Mouse (Mus musculus) stomach, postnatal 0 days (tissue): ENCODE results near the gene Ankrd13a.

Source experiments
- CTCF ChIP-seq: IDR thresholded peaks from 2 replicates; pipeline ENCODE4 v1.5.1; 2016; ENCODE audit warnings: antibody characterized with exemption, low read depth, mild to moderate bottlenecking, moderate library complexity
- EP300 ChIP-seq: optimal IDR thresholded peaks from 2 replicates; pipeline ENCODE3; 2016; ENCODE audit warnings: antibody characterized with exemption

DNA sequence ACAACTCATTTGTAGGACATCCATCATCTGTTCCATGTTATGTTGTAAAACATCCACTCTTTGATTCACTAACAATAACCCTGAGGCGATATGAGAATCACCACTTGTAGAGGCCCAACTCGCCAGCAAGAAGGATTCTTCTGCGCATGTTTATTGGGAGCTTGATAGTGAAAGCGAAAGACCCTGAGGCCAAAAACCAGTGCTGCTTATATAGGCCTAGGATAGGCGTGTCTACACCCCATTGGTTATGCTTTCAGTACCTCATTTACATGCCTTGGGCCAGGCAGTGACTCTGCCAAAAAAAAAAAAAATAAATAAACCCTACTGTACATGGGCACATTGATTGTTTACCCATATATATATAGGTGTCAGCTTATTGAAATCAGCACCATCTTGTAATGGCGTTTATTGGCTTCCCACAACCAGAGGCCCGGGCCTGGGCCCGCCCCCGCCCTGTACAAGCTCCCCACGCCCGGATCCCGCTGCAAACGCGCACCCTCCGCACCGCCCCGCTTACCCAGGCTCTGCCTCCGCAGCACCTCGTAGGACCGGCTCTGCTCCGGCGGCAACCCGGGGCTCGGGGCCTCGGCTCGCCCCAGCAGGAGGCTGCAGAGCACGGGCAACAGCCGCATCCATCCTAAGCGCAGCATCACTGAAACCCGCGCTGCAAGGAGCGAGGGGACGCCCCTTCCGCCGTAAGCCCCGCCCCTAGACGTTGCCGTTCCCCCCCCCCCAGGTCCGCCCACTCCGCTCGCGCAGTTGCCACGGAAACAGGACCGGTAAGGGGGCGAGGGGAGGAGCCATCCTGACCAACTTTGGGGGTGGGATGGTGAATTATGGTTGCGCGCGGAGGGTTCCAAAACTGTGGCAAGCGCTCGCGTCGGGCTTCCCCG, 48.6 kb downstream of the Ankrd13a start, which contains the start of gene 1500011B03Rik:
- no peak for TF ChIP-seq CTCF
- no peak for TF ChIP-seq EP300
